Mouse (Mus musculus) heart, adult 9 months (tissue): ENCODE results near the gene Bcl2l11.

Source experiments
- DNase-seq, 2 experiments: peaks; one replicate each; pipeline ENCODE4 v3.0.0; 2022; ENCODE audit warnings: low spot score in 2 of 2

Bcl2l11 gene

GRCm38 (mm10) chr2:128111537-128111936 lies 14.3 kb upstream of the Bcl2l11 start:
- no peak for DNase-seq

GRCm38 (mm10) chr2:128114621-128115020 lies 11.2 kb upstream of the Bcl2l11 start:
- DNase-seq, result no peak

- DNase-seq, result no peak
Measured at GRCm38 (mm10) chr2:128115579-128115978, 10.3 kb upstream of the Bcl2l11 start.

GRCm38 (mm10) chr2:128117605-128118004 lies 8.2 kb upstream of the Bcl2l11 start:
- no peak for DNase-seq

- no peak for DNase-seq
Measured at GRCm38 (mm10) chr2:128118971-128119370, 6.9 kb upstream of the Bcl2l11 start.

GRCm38 (mm10) chr2:128122491-128122890 lies 3.3 kb upstream of the Bcl2l11 start:
- DNase-seq, result peak; percentile 29 to 58

GRCm38 (mm10) chr2:128122891-128123771 lies 2.7 kb upstream of the Bcl2l11 start:
- DNase-seq, result peak; percentile 39 to 41

- peak in 1 of 2 experiments; percentile 14 for DNase-seq
Measured at GRCm38 (mm10) chr2:128123921-128124683, 1.7 kb upstream of the Bcl2l11 start.

- DNase-seq, result no peak
Measured at GRCm38 (mm10) chr2:128124693-128125092, 1.1 kb upstream of the Bcl2l11 start.

GRCm38 (mm10) chr2:128126591-128127051 lies 783 bp downstream of the Bcl2l11 start:
- DNase-seq, result peak in 1 of 2 experiments; percentile 19

GRCm38 (mm10) chr2:128127121-128127671 lies 1.4 kb downstream of the Bcl2l11 start:
- peak; percentile 95 to 97 for DNase-seq

GRCm38 (mm10) chr2:128127691-128128292 lies 2.0 kb downstream of the Bcl2l11 start:
- peak; percentile 87 to 88 for DNase-seq

GRCm38 (mm10) chr2:128128532-128128931 lies 2.7 kb downstream of the Bcl2l11 start:
- no peak for DNase-seq

- no peak for DNase-seq
Measured at GRCm38 (mm10) chr2:128131503-128131902, 5.7 kb downstream of the Bcl2l11 start.

GRCm38 (mm10) chr2:128132635-128133034 lies 6.8 kb downstream of the Bcl2l11 start:
- DNase-seq, result no peak

- DNase-seq, result no peak
Measured at GRCm38 (mm10) chr2:128133865-128134264, 8.0 kb downstream of the Bcl2l11 start.

GRCm38 (mm10) chr2:128134474-128134873 lies 8.6 kb downstream of the Bcl2l11 start:
- DNase-seq, result no peak

GRCm38 (mm10) chr2:128134948-128135347 lies 9.1 kb downstream of the Bcl2l11 start:
- no peak for DNase-seq

GRCm38 (mm10) chr2:128136769-128137433 lies 11.1 kb downstream of the Bcl2l11 start:
- peak; percentile 26 to 33 for DNase-seq

- peak; percentile 62 to 75 for DNase-seq
Measured at GRCm38 (mm10) chr2:128137480-128138276, 11.8 kb downstream of the Bcl2l11 start.
